Mouse (Mus musculus): ENCODE measurements around the gene Irf1. TPM values are rescaled to one million over a fixed set of nuclear protein-coding genes. Genes with fewer than 3 reads are reported as not detected.

The Irf1 gene
- polyA plus RNA-seq (2012; fragmentation: generic; extraction: Trizol) = 25.0 TPM

- peaks cover 29% of the 10 kb centered on the region for H3K79me2 ChIP-seq (ENCODE audit: control insufficient read depth, insufficient read depth)
- peak within 1 kb of the TSS; percentile 86 for H3K4me2 ChIP-seq (ENCODE audit: low read depth)
- peak within 1 kb of the TSS; percentile 89 for H3K4me3 ChIP-seq
- TF ChIP-seq POLR2AphosphoS2 (IDR thresholded peaks at IDR 0.05; ENCODE audit: insufficient read length, low read depth) (peak; percentile 93), MYOD1 (IDR thresholded peaks at IDR 0.05; ENCODE audit: control insufficient read depth in 1 of 3, insufficient read length in 2 of 3, low read depth in 2 of 3) (peak in 2 of 3 experiments; percentile 58 to 74), MYOG (IDR thresholded peaks at IDR 0.05; ENCODE audit: control insufficient read depth in 1 of 3, insufficient read depth in 1 of 3, insufficient read length in 2 of 3, low read depth in 2 of 3) (peak in 2 of 3 experiments; percentile 46 to 71), CEBPB (IDR thresholded peaks at IDR 0.05; ENCODE audit: insufficient read depth, poor library complexity, severe bottlenecking) (no peak), USF1 (IDR thresholded peaks at IDR 0.05; ENCODE audit: low read depth) (no peak), MAX (IDR thresholded peaks at IDR 0.05; ENCODE audit: low read depth) (no peak), REST (IDR thresholded peaks at IDR 0.05; ENCODE audit: insufficient read depth, insufficient read length) (peak; percentile 17), POLR2A (IDR thresholded peaks at IDR 0.05; ENCODE audit: insufficient read length, low read depth) (peak; percentile 85)
- peak within 1 kb of the TSS; percentile 78 for H3ac ChIP-seq (ENCODE audit: control insufficient read depth, insufficient read length)
- no peaks in the 10 kb centered on the region for H3K27me3 ChIP-seq (ENCODE audit: control insufficient read depth, insufficient read depth, insufficient read length)
- peaks cover 15% of the 10 kb centered on the region for H3K36me3 ChIP-seq (ENCODE audit: control insufficient read depth, insufficient read depth)
Measured at GRCm38 (mm10) chr11:53769760-53770124, at the start of gene Irf1. TSS of gene Irf1 (plus strand) at chr11:53770014.

- no peak for TF ChIP-seq MYOG (IDR thresholded peaks at IDR 0.05; ENCODE audit: control insufficient read depth in 1 of 3, insufficient read depth in 1 of 3, insufficient read length in 2 of 3, low read depth in 2 of 3)
- Histone ChIP-seq H3K36me3 (ENCODE audit: control insufficient read depth, insufficient read depth) (no peaks in the 10 kb centered on the region), H3K27me3 (ENCODE audit: control insufficient read depth, insufficient read depth, insufficient read length) (peaks cover 24% of the 10 kb centered on the region)
Measured at GRCm38 (mm10) chr11:53720715-53721114, 49.1 kb upstream of the Irf1 start, which contains the start of gene Il5. TSS of gene Il5 (plus strand) at chr11:53720794.

GRCm38 (mm10) chr11:53731457-53731856, 38.4 kb upstream of the Irf1 start:
- Histone ChIP-seq H3K79me2 (ENCODE audit: control insufficient read depth, insufficient read depth) (no peaks in the 10 kb centered on the region), H3K27me3 (ENCODE audit: control insufficient read depth, insufficient read depth, insufficient read length) (no peaks in the 10 kb centered on the region), H3K4me2 (ENCODE audit: low read depth) (no peak overlapping the region), H3ac (ENCODE audit: control insufficient read depth, insufficient read length) (no peak overlapping the region), H3K36me3 (ENCODE audit: control insufficient read depth, insufficient read depth) (no peaks in the 10 kb centered on the region), H3K4me3 (no peak overlapping the region)
- no peak for TF ChIP-seq MYOD1 (IDR thresholded peaks at IDR 0.05; ENCODE audit: control insufficient read depth in 1 of 3, insufficient read length in 2 of 3, low read depth in 2 of 3)
- TF ChIP-seq MYOG (IDR thresholded peaks at IDR 0.05; ENCODE audit: control insufficient read depth in 1 of 3, insufficient read depth in 1 of 3, insufficient read length in 2 of 3, low read depth in 2 of 3) = no peak
- TF ChIP-seq TCF3 (IDR thresholded peaks at IDR 0.05; ENCODE audit: insufficient read length, low read depth) = no peak
- no peak for TF ChIP-seq CEBPB (IDR thresholded peaks at IDR 0.05; ENCODE audit: insufficient read depth, poor library complexity, severe bottlenecking)
- no peak for TF ChIP-seq MAX (IDR thresholded peaks at IDR 0.05; ENCODE audit: low read depth)

More at GRCm38 (mm10) chr11:53720715-53721114, 49.1 kb upstream of the Irf1 start, which contains the start of gene Il5:
- Histone ChIP-seq H3K79me2 (ENCODE audit: control insufficient read depth, insufficient read depth) (no peaks in the 10 kb centered on the region), H3K4me2 (ENCODE audit: low read depth) (no peak within 1 kb of the TSS), H3K4me3 (no peak within 1 kb of the TSS), H3ac (ENCODE audit: control insufficient read depth, insufficient read length) (no peak within 1 kb of the TSS)

- H3K4me2 ChIP-seq (ENCODE audit: low read depth) = no peak overlapping the region
- TF ChIP-seq MAX (IDR thresholded peaks at IDR 0.05; ENCODE audit: low read depth) (no peak), TCF3 (IDR thresholded peaks at IDR 0.05; ENCODE audit: insufficient read length, low read depth) (no peak), CEBPB (IDR thresholded peaks at IDR 0.05; ENCODE audit: insufficient read depth, poor library complexity, severe bottlenecking) (no peak)
- H3K27me3 ChIP-seq (ENCODE audit: control insufficient read depth, insufficient read depth, insufficient read length) = no peaks in the 10 kb centered on the region
- H3K79me2 ChIP-seq (ENCODE audit: control insufficient read depth, insufficient read depth) = no peaks in the 10 kb centered on the region
- H3K4me3 ChIP-seq = no peak overlapping the region
- H3ac ChIP-seq (ENCODE audit: control insufficient read depth, insufficient read length) = no peak overlapping the region
- H3K36me3 ChIP-seq (ENCODE audit: control insufficient read depth, insufficient read depth) = no peaks in the 10 kb centered on the region
Measured at GRCm38 (mm10) chr11:53732244-53732643, 37.6 kb upstream of the Irf1 start.

GRCm38 (mm10) chr11:53733824-53734223, 36.0 kb upstream of the Irf1 start:
- H3K4me2 ChIP-seq (ENCODE audit: low read depth) = no peak overlapping the region
- no peak overlapping the region for H3K4me3 ChIP-seq
- H3ac ChIP-seq (ENCODE audit: control insufficient read depth, insufficient read length) = no peak overlapping the region
- TF ChIP-seq TCF12 (IDR thresholded peaks at IDR 0.05; ENCODE audit: insufficient read depth, poor library complexity, severe bottlenecking) = no peak
- no peak for TF ChIP-seq MYOD1 (IDR thresholded peaks at IDR 0.05; ENCODE audit: control insufficient read depth in 1 of 3, insufficient read length in 2 of 3, low read depth in 2 of 3)
- no peak for TF ChIP-seq USF1 (IDR thresholded peaks at IDR 0.05; ENCODE audit: low read depth)
- no peak for TF ChIP-seq MAX (IDR thresholded peaks at IDR 0.05; ENCODE audit: low read depth)
- TF ChIP-seq POLR2A (IDR thresholded peaks at IDR 0.05; ENCODE audit: insufficient read length, low read depth) = no peak
- TF ChIP-seq E2F4 (IDR thresholded peaks at IDR 0.05; ENCODE audit: insufficient read depth) = no peak
- no peak for TF ChIP-seq CEBPB (IDR thresholded peaks at IDR 0.05; ENCODE audit: insufficient read depth, poor library complexity, severe bottlenecking)
- TF ChIP-seq POLR2AphosphoS2 (IDR thresholded peaks at IDR 0.05; ENCODE audit: insufficient read length, low read depth) = no peak
- TF ChIP-seq MYOG (IDR thresholded peaks at IDR 0.05; ENCODE audit: control insufficient read depth in 1 of 3, insufficient read depth in 1 of 3, insufficient read length in 2 of 3, low read depth in 2 of 3) = no peak
- no peak for TF ChIP-seq TCF3 (IDR thresholded peaks at IDR 0.05; ENCODE audit: insufficient read length, low read depth)
- no peak for TF ChIP-seq SRF (IDR thresholded peaks at IDR 0.05; ENCODE audit: control insufficient read depth, insufficient read length, low read depth)
- TF ChIP-seq REST (IDR thresholded peaks at IDR 0.05; ENCODE audit: insufficient read depth, insufficient read length) = no peak
- no peaks in the 10 kb centered on the region for H3K27me3 ChIP-seq (ENCODE audit: control insufficient read depth, insufficient read depth, insufficient read length)
- no peaks in the 10 kb centered on the region for H3K36me3 ChIP-seq (ENCODE audit: control insufficient read depth, insufficient read depth)
- H3K79me2 ChIP-seq (ENCODE audit: control insufficient read depth, insufficient read depth) = no peaks in the 10 kb centered on the region

Measured in myocyte (in vitro differentiated cells).